Mouse (Mus musculus) cerebellum, adult 2 months (tissue): ENCODE measurements at regions not wholly inside any gene's neighbourhood (a gene's known extent, or its start where the extent isn't known, plus 50 kb on each side); places are given as distances from the start of the nearest gene placed in this dataset.

Source experiments
- CTCF ChIP-seq: fragments of 200-500 bp; IDR thresholded peaks from 2 replicates; pipeline ENCODE4 v1.5.1; 2011; ENCODE audit warnings: low read depth, mild to moderate bottlenecking, control low read depth, low read length, moderate library complexity, borderline replicate concordance; ENCODE audit not compliant: insufficient read depth
- POLR2A ChIP-seq: fragments of 200-500 bp; IDR thresholded peaks from 2 replicates; pipeline ENCODE4 v1.6.1; 2011; ENCODE audit warnings: low read length, control low read depth, borderline replicate concordance; ENCODE audit not compliant: insufficient read depth

DNA sequence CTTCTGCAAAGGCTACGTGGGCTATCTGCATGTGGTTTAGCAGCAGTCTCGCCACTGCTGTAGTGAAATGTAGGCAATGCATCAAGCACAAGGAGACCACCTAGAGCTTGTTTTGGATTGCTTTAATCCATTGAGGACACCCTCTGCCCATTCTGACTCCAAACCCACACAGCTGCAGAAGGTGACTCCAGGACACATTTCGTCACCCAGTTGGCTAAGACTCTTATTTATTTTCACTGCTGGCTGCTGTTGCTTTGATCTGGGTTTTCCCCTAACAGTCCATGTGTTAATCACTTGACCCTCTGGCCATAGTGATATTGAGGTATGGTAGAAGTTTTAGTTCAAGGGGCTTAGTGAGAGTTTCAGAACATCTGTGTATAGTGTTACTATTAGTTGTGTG is 179.2 kb upstream of the Gm5148 start:
- TF ChIP-seq CTCF (no peak), POLR2A (no peak)
